Mouse (Mus musculus) kidney, embryonic 16.5 days (tissue): ENCODE results near the gene Boc. TPM values are rescaled to one million over a fixed set of nuclear protein-coding genes. Genes with fewer than 3 reads are reported as not detected.

ENCODE experiments used
- ATAC-seq: fragments of 200-750 bp; cut with Nextera tagmentation; 2 replicates; pipeline ENCODE4 v1.8.0; 2017; ENCODE audit warnings: moderate TSS enrichment; ENCODE audit not compliant: low FRiP score, low TSS enrichment
- H3K27ac ChIP-seq: fragments of 300-500 bp; sonication (generic); 2 replicates; pipeline ENCODE4 v1.5.1; 2014; ENCODE audit warnings: low read length
- H3K27me3 ChIP-seq: fragments of 300-500 bp; sonication (generic); 2 replicates; pipeline ENCODE4 v1.6.1; 2014; ENCODE audit warnings: low read length, control low read depth, mixed read lengths; ENCODE audit not compliant: insufficient read depth
- H3K36me3 ChIP-seq: fragments of 300-500 bp; sonication (generic); 2 replicates; pipeline ENCODE4 v1.6.1; 2014; ENCODE audit warnings: low read length, control low read depth, mixed read lengths; ENCODE audit not compliant: insufficient read depth
- H3K4me1 ChIP-seq: fragments of 300-500 bp; sonication (generic); 2 replicates; pipeline ENCODE4 v1.6.1; 2014; ENCODE audit warnings: low read length, control low read depth, mixed read lengths; ENCODE audit not compliant: insufficient read depth
- H3K4me2 ChIP-seq: fragments of 300-500 bp; sonication (generic); replicated peaks from 2 replicates; pipeline ENCODE4 v1.6.1; 2014; ENCODE audit warnings: low read depth, low read length
- H3K4me3 ChIP-seq: fragments of 300-500 bp; sonication (generic); 2 replicates; pipeline ENCODE4 v1.5.1; 2014; ENCODE audit warnings: mild to moderate bottlenecking, low read length
- H3K9ac ChIP-seq: fragments of 300-500 bp; sonication (generic); replicated peaks from 2 replicates; pipeline ENCODE4 v1.6.1; 2014; ENCODE audit warnings: low read length
- H3K9me3 ChIP-seq: fragments of 300-500 bp; sonication (generic); 2 replicates; pipeline ENCODE4 v1.6.1; 2016; ENCODE audit warnings: low read length, control low read depth
- WGBS: fragments of 180-500 bp; shearing (Covaris S2); extraction: QIAGEN DNeasy Blood & Tissue Kit; methylation state at CpG from one replicate; pipeline ENCODE4 v1.1.7; 2014; 5-methylcytosine and 5-hydroxymethylcytosine counted together
- polyA plus RNA-seq: library from polyadenylated mRNA; unstranded; fragments of >200 nt; fragmentation: Nextera tagmentation; extraction: Ambion mirVana; gene quantifications from 2 replicates; pipeline ENCODE4 v1.2.1, GENCODE M21; 2015

Gene Boc
- polyA plus RNA-seq, 1 experiment from 2014 or later = 23.2 TPM

DNA sequence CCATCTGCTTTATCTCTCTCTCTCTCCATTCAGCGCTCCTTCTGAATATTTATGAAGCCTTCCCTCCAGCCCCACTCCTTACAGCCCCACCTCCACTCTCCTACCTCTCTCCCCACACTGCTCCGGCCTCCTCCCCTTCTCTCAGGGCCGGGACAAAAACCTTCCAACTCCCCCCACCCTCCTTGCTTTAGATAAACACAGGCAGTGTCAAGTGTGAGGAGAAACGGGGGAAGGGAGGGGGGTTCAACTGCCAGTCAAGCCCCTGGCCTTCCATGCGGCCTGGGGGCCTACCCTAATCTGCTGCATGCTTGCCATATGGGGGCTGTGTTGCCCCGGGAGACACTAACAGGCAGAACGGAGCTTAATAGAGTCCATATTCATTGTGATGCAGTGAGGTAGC lies 27.9 kb downstream of the Boc start:
- Histone ChIP-seq H3K36me3 (peaks cover 7% of the 10 kb centered on the region; the same call in 1 of the 2 replicates), H3K4me2 (peak overlapping the region; percentile 54), H3K9me3 (no peaks in the 10 kb centered on the region), H3K27me3 (no peaks in the 10 kb centered on the region), H3K9ac (peak overlapping the region; percentile 51; the same call in 1 of the 2 replicates), H3K4me3 (peak overlapping the region; percentile 27), H3K27ac (peak overlapping the region; percentile 40; the same call in 1 of the 2 replicates), H3K4me1 (peaks cover 75% of the 10 kb centered on the region)
- WGBS = 8% methylated on average over 7 of the region's 7 CpGs
- ATAC-seq = peak; percentile 76; the same call in 1 of the 2 replicates

DNA sequence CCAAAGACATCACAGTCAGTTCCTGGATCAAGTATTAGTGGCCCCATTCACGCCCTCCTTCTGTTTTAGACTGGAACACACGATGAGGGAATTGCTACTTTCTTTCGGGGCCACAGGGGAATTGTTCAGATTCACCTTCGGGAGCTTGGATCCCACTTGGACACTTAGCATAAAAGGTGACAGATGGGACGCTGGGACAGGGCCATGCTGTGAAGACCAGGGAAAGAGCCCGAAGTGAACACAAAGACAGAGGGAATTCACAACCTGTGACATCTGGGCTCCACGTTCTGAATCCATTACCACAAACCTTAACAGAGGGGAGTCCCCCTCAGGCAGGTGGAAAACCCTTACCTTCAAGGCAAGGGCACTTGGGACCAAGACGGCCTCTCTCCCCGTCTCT lies 28.5 kb downstream of the Boc start:
- no peaks in the 10 kb centered on the region for H3K9me3 ChIP-seq
- H3K27me3 ChIP-seq = no peaks in the 10 kb centered on the region
- H3K36me3 ChIP-seq = peaks cover 7% of the 10 kb centered on the region; the same call in 1 of the 2 replicates
- peaks cover 75% of the 10 kb centered on the region for H3K4me1 ChIP-seq
- no peak for ATAC-seq
- H3K4me3 ChIP-seq = no peak overlapping the region
- peak overlapping the region; percentile 54 for H3K4me2 ChIP-seq
- H3K9ac ChIP-seq = no peak overlapping the region
- no peak overlapping the region for H3K27ac ChIP-seq
- 32% methylated on average over 9 of the region's 9 CpGs for WGBS

DNA sequence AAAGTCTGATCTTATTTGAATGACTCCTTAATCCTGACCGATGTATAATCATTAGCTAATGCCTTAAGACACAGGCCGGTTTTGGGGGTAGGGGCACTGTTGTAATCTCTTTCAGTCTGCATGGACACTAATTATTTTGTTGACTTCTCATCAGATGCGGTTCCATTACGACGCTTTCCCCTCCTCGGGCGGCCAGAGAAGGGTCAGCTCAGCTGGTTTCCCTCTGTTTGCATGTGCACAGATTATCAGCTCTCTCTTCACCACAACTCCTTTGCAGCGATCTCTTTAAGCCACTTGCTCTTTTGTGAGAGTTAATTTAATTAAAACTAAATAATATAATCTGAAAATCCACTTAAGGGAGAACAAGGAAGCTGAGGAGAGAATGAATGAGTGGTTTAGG lies 29.0 kb downstream of the Boc start:
- Histone ChIP-seq H3K4me1 (peaks cover 75% of the 10 kb centered on the region), H3K27me3 (no peaks in the 10 kb centered on the region), H3K4me3 (no peak overlapping the region), H3K9me3 (no peaks in the 10 kb centered on the region), H3K9ac (no peak overlapping the region), H3K4me2 (peak overlapping the region; percentile 12; the same call in 1 of the 2 replicates), H3K27ac (0 out of 2 replicates have a peak overlapping the region, but pooled peaks have one; percentile 29), H3K36me3 (peaks cover 7% of the 10 kb centered on the region; the same call in 1 of the 2 replicates)
- 49% methylated on average over 8 of the region's 8 CpGs for WGBS
- no peak for ATAC-seq

DNA sequence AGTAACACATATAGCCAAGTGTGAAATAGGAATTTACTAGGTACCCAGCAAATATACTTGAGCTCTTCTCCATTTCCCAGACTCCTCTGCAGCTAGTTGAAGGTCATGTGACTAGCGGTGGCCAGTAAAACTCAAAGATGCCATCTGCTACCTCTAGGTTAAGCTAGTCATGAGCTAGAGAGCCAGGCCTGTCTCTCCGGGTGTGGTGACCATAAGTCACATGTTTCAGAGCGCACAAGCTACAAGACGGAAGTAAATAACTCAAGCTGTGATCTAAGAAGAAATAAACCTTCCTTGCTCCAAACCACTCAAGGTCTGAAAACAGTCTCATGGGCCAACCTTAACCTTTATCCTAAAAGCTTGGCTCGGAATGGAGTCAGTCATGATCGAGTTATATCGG lies 29.7 kb downstream of the Boc start:
- ATAC-seq = no peak
- H3K4me2 ChIP-seq = no peak overlapping the region
- no peak overlapping the region for H3K27ac ChIP-seq
- H3K4me1 ChIP-seq = peaks cover 70% of the 10 kb centered on the region
- no peak overlapping the region for H3K9ac ChIP-seq
- WGBS = 79% methylated on average over 7 of the region's 7 CpGs
- peaks cover 7% of the 10 kb centered on the region; the same call in 1 of the 2 replicates for H3K36me3 ChIP-seq
- H3K9me3 ChIP-seq = no peaks in the 10 kb centered on the region
- H3K4me3 ChIP-seq = no peak overlapping the region
- H3K27me3 ChIP-seq = no peaks in the 10 kb centered on the region

DNA sequence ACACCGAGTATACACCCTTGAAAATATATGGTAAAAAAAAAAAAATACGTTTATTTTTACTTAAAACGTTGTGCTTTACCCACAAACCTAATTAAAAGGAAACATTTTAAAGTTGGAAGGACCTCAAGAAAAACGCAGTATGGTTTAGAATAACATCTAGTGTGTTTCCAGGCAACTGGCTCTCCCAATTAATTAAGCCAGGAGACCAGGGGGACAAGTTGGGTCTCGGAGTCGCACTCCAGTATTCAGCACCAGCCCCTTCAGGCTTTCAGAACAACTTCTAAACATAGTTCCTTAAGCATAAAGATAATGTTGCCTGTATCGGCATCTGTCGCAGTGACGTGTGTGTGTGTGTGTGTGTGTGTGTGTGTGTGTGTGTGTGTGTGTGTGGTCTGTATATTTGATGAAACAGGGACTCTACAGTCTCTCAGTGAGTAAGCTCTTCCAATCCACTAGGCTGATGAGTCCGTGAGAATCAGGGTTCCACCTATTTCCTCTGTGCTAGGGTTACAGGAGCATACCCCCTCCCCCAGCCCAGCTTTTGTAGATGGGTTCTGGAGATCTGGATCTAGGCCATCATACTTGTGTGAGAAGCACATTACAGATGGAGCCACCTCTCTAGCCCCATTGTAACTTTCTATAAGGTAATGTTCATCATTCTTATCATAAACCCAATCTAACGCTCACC lies 31.3 kb downstream of the Boc start:
- Histone ChIP-seq H3K9me3 (no peaks in the 10 kb centered on the region), H3K27ac (no peak overlapping the region), H3K9ac (no peak overlapping the region), H3K4me3 (no peak overlapping the region), H3K4me2 (no peak overlapping the region), H3K36me3 (peaks cover 4% of the 10 kb centered on the region; the same call in 1 of the 2 replicates), H3K4me1 (peaks cover 54% of the 10 kb centered on the region), H3K27me3 (no peaks in the 10 kb centered on the region)
- ATAC-seq = no peak
- WGBS = 41% methylated on average over 11 of the region's 11 CpGs

DNA sequence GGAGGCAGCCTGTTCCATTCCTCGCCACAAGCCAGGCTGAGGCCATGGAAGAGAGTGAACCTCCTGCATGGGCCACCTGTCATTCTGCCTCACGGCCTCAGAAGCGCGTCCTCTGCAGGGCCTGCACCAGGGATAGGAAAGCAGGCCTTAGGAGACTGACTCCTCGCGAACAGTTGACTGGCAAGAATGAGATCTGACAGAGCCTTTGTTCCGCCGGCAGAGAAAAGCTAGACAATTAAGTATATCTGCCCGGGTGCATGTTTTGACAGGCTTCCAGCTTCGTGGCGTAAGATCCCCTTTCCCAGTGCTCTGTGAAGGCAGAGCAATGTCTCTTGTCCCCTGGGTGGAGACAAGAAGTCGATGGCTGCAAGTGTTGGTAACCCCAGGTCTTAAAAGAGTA lies 32.0 kb downstream of the Boc start:
- Histone ChIP-seq H3K27ac (peak overlapping the region; percentile 20; the same call in 1 of the 2 replicates), H3K36me3 (no peaks in the 10 kb centered on the region)

DNA sequence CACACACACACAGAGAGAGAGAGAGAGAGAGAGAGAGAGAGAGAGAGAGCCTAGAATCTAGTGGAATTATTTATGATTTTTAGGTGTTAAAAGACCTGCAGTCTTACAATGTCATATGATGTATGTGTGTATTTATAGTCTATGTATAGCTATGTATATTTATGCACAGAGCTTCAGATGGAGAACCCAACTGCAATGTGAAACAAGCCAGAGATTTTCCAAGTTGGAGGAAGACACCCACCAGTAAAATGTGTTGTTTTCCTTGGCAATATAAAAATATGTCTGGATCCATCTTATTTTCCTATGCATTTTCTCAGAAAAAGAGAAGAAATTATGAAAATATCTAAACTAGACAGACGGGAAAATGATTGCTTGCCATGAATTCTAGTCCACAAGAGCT lies 32.7 kb downstream of the Boc start:
- no peak overlapping the region for H3K4me3 ChIP-seq
- H3K27ac ChIP-seq = no peak overlapping the region
- H3K9ac ChIP-seq = no peak overlapping the region
- peaks cover 45% of the 10 kb centered on the region for H3K4me1 ChIP-seq
- no peak overlapping the region for H3K4me2 ChIP-seq
- WGBS = 86% methylated on average over 1 of the region's 1 CpGs
- H3K27me3 ChIP-seq = no peaks in the 10 kb centered on the region
- H3K9me3 ChIP-seq = no peaks in the 10 kb centered on the region
- peaks cover under 1% of the 10 kb centered on the region for H3K36me3 ChIP-seq
- no peak for ATAC-seq

More for the DNA sequence above, 32.0 kb downstream of the Boc start:
- Histone ChIP-seq H3K9ac (peak overlapping the region; percentile 31; the same call in 1 of the 2 replicates), H3K4me1 (peaks cover 51% of the 10 kb centered on the region), H3K4me3 (no peak overlapping the region), H3K4me2 (no peak overlapping the region), H3K9me3 (no peaks in the 10 kb centered on the region), H3K27me3 (no peaks in the 10 kb centered on the region)
- no peak for ATAC-seq
- 29% methylated on average over 12 of the region's 12 CpGs for WGBS

DNA sequence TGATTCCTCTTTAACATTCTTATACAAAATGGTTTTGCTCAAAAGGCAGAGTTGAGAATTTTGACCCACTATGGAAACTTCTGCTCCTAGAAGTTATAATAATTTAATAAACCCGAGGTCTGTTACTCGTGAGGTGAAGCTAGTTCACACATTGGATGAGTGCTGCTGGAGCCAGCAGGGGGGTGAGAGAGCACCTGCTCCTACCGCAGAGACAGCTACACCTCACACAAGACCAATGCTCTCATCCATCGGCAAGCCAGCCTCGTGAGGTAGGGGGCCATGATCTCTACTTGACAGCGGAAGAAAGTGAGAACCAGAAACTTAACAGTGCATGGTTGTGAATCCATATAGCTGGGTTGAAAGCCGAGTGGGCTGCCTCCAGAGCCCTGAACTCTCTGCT lies 35.1 kb downstream of the Boc start:
- no peak overlapping the region for H3K4me2 ChIP-seq
- WGBS = 83% methylated on average over 7 of the region's 7 CpGs
- H3K9ac ChIP-seq = no peak overlapping the region
- peaks cover 22% of the 10 kb centered on the region for H3K4me1 ChIP-seq
- no peak overlapping the region for H3K4me3 ChIP-seq
- no peak for ATAC-seq
- peaks cover 23% of the 10 kb centered on the region for H3K36me3 ChIP-seq
- H3K27ac ChIP-seq = no peak overlapping the region
- no peaks in the 10 kb centered on the region for H3K9me3 ChIP-seq
- H3K27me3 ChIP-seq = no peaks in the 10 kb centered on the region

DNA sequence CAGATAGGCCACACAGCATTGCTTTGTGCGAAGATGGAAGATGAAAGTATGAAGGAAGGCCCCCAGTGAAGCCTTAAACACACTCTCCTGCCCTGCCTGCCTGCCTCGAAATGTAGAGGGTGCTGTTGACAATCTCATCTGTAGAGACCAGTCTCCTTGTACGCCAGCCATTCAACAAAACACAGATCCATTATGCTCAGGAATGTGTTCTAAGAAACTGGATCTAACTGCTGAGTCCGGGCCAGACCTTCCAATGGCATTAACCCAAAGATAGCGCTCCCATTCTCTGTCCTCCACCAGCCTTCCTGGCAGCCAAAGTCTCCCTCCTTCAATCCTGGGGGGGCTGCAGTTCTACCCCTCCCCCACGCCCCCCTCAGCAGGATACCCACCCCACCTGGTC lies 42.2 kb downstream of the Boc start:
- Histone ChIP-seq H3K4me1 (no peaks in the 10 kb centered on the region), H3K9ac (no peak overlapping the region), H3K9me3 (0 out of 2 replicates have a peak, but pooled peaks cover 4% of the 10 kb centered on the region), H3K4me3 (no peak overlapping the region), H3K4me2 (no peak overlapping the region), H3K27ac (no peak overlapping the region), H3K27me3 (no peaks in the 10 kb centered on the region), H3K36me3 (peaks cover 44% of the 10 kb centered on the region)
- 91% methylated on average over 6 of the region's 6 CpGs for WGBS
- ATAC-seq = no peak

DNA sequence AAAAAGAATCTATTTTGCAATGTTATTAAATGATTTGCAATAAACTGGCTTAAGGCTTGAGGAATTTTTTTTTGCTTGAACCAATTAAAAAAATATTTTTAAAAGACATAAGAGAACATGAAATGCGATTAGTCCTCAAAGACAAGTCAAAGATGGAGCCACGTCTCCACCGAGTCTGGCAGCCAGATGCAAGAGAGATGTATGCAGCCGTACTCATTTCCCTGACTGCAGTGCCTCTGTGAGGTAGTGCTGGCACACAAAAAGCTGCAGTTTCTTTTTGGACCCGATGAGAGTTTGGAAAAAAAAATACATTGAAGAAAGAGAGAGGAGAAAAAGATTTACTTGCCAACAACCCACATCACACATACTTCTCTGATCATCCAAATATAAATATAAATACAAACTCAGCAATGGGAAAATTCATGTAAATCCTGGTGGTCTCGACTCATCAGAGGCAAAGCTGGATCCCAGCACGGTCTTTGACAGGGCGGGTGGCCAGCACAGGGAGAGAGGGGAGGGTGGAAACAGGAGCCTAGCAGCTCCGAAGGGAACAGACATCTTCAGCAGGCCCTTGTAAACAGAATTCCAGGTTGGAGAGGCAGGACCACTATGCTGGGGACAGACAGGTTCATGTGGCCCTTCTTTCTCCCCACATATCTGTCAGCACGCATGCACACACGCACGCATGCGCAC lies 48.0 kb downstream of the Boc start:
- ATAC-seq = no peak

More for the DNA sequence above, 48.0 kb downstream of the Boc start:
- 74% methylated on average over 13 of the region's 13 CpGs for WGBS
- Histone ChIP-seq H3K4me2 (no peak overlapping the region), H3K27ac (no peak overlapping the region), H3K4me3 (no peak overlapping the region), H3K36me3 (peaks cover 31% of the 10 kb centered on the region), H3K4me1 (0 out of 2 replicates have a peak, but pooled peaks cover 8% of the 10 kb centered on the region), H3K9ac (no peak overlapping the region), H3K9me3 (0 out of 2 replicates have a peak, but pooled peaks cover 4% of the 10 kb centered on the region), H3K27me3 (no peaks in the 10 kb centered on the region)
